Mouse (Mus musculus) spleen, postnatal 4 days (tissue): ENCODE data around the gene Urb2.

ENCODE experiments used
- DNase-seq, 2 experiments: peaks; one replicate each; pipeline ENCODE4 v3.0.0; 2022; ENCODE audit warnings: low spot score in 2 of 2

The Urb2 gene

DNA sequence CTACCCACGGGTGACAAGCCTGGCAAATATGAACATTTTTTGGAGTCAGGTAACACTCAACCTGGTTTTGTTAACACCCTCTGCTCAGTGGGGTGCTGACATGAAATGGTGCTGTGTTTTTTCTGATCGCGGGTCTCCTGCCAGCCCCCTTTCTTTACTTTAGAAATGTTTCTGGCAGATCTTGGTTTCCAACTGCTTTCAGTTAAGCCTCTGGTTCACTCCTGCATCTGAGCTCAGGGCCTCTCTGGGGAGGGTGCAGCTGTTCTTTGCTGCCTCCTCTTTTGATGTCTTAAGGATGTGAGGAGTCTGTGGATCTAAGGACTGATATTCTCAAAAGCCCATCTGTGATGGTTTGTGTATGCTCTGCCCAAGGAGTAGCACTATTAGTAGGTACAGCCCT lies 55.1 kb downstream of the Urb2 start:
- DNase-seq, result no peak

DNA sequence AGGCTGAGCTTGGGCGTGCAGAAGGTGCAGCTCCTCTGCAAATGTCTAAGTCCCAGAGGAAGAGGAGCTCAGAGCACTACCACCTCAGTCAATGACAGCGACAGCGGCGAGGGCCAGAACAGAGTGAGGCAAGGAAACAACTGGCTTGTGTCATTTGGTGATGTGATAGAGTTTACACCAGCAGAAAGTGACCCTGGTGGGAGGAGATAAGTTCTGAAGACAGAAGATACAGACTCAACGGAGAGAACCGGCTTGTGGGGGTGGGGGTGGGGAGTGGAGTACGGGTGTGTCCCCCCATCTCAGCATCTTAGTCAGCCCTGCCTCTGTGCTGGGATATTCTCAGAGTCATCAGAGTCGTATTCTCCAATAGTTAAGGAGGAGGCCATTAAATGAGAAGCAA lies 56.1 kb downstream of the Urb2 start:
- peak in 1 of 2 experiments; percentile 26 for DNase-seq

DNA sequence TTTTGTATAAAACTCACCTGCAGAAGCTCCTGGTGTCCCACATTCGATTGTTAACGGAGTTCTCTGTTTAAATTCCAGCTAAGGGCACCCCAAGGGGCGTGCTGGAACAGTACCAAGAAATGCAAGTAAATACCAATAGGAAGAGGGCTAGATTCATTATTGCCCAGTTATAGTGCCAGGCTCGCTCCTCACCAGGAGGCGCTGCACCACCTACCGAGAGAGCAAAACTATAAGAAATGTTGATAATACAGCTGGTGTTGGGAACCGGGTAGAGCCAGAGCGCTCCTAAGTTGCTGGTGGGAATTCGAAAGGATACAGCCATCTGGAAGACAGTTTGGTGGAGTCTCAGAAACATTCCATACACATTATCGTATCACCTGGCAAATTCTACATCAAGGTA lies 56.7 kb downstream of the Urb2 start:
- peak in 1 of 2 experiments; percentile 36 for DNase-seq

DNA sequence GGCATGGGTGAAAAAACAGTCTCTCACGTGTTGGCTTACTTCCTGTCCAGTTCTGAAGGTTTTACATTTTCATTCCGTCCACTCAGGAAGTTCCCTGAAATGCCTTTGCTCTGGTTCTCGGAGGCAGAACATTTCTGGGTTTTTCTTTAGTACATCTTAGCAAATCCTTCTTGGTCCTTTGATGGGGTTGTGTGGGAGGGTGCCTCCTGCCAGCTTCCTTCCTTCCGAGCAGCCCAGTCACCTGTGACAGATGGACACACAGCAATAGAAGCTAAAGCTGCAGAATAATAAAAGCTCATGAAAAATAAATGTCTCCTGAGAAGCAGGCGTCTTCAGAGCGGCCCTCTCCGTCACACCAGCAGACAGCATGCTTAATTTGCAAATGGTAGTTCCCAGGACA lies 57.7 kb downstream of the Urb2 start:
- no peak for DNase-seq

DNA sequence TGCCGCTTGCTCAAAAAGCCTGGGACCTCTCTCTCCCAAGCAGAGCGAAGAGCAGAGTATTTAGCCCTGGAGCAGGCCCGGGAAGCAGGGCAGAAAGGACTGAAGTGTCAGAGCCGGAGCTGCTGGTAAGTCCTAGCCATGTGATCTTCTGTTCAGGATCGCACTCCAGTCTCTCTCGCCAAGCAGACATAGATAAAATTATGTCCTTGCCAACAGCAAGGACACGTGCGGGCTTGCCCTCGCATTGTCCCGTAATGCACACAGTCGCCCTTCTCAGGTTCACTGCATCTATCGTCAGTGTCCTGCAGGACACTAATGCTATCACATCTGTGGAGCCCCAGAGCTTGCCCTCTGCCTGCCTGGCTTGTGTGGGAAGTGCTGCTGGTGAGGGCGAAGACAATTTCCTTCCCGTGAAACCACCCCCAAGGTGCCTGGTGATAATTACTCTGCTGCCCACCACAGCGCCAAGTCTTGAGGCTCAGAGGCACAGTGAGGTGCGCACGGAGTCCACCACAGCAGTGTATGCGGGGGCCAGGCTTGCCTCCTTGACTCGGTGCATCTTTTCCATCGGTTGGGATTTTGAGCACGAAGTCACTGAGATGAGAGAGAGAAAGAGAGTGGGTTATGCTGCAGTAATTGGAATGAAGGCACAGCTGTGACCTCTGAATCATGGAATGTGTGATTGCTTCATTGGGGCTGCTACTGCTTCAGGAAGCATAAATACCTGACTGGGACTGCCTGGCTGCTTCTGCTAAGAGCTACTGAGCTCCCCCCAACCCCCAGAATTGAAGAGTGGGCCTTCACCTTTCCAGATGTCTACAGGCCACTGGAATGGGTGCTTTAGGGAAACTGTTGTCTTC lies 59.4 kb downstream of the Urb2 start:
- no peak for DNase-seq

DNA sequence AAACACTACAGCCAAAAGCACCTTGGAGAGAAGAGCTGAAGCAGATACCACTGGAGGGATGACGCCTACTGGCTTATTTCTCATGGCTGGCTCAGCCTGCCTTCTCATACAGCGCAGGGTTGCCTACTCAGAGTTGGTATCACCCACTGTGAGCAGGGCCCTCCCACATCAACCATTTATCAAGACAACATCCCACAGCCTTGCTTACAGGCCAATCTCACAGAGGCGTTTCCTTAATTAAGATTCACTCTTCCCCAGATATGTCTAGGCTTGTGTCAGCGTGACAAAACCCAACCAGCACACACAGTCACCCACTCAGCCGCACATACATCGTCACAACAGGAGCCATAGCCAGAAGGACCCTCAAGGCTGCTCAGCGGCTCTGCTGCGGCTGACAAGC lies 61.3 kb downstream of the Urb2 start:
- no peak for DNase-seq

DNA sequence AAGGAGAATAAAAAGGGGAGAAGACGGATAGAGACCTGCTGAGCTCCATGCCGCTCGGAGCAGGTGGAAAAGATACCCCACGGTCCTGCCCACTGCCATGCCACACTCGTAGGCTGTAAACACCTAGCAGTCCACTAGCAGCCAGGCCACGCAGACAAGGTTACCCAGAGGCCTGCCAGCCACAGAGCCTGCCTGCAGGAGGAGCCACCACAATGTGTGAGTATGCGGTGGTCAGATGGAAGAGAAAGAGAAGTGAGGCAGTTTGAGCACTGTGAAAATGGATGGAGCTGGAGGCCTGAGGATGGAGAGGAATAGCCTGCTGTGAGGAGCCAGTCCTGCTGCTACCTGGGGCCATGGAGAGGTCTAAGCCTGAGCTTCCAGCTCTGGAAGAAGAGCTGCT lies 62.3 kb downstream of the Urb2 start:
- no peak for DNase-seq

DNA sequence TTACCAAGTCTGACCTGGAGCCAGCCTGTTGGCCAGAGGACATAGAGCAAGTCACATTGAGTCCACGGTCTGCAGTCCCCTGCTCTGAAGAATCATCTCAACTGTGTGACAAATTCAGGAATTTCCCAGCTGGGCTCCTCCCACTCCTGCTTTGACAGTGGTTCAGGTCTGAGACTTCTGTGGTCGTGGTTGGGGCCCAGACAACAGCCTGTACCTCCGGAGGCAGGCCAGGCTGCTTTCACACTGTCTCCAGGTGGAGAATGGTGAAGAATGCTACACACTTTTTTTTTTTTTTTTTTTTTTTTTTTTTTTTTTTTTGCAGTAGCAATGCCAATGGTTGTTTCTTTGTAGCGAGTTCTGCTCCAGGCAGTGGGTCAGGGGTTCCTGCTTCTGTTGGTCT lies 64.4 kb downstream of the Urb2 start:
- no peak for DNase-seq

DNA sequence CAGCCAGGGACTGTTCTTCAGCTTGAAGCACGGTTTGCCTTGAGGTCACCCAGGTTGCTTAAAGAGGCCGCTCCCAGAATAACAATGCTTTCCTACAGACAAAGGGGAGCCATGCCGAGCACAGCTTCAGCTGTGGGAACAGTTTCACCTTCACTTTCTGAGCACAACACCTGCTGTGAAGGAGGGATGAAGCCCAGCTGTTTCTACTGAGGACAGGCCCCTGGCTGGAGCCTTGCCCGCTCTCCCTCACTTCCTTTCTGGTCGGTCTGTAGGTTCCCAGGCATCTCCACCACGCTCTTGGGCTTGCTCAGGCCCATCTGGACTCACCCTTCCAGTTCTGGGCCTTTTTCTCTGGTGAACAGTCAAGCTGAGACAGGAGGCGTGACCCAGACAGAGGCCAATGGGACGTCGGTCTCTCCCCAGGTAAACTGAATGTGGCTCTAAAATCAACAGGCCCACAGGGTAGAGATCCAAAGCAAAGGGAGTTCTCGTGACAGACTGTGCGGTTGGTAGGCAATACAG lies 66.8 kb downstream of the Urb2 start:
- no peak for DNase-seq

DNA sequence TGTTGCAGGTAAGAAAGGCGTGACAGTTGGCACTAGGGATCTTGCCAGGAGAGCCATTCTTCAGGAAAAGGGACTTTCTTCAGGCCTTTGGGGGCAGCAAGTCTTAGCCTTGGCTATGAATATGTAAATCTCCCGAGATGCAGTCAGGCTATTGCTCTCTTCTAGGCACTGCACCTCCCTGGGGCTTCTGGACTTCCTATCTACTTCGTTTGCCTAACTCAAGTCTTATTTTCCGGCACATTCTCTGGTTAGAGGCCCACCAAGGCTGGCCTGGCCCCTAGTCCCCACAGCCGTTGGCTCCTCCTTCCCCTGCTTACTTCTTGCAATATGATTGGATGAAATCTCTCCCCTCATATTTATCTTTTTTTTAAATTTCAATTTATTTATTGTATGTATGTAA lies 67.7 kb downstream of the Urb2 start:
- no peak for DNase-seq

DNA sequence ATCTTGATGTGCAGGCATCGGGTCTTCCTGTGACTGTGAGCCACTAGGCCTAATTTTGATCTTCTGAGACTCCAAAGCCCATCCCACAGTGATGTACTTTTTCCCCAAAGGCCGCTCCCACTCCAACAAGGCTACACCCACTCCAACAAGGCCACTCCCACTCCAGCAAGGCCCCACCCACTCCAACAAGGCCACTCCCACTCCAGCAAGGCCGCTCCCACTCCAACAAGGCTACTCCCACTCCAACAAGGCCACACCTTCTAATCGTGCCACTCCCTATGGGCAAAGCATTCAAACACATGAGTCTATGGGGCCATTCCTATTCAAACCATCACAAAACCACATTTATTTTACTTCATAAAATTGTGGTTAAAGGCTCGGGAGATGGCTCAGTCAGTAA lies 69.2 kb downstream of the Urb2 start:
- no peak for DNase-seq
